Mouse (Mus musculus) gastrocnemius, adult 2 months (tissue): ENCODE results near the gene Akt1s1. TPM values are rescaled to one million over a fixed set of nuclear protein-coding genes. Genes with fewer than 3 reads are reported as not detected.
A peak's percentile ranks its signal among the peaks of the same experiment; 100 is the strongest.

Experiments used
- DNase-seq: peaks from one replicate; pipeline ENCODE4 v3.0.0; 2022
- H3K27ac ChIP-seq: fragments of 200-600 bp; 2 replicates; pipeline ENCODE4 v1.8.1; 2022; ENCODE audit warnings: mild to moderate bottlenecking
- H3K4me3 ChIP-seq: fragments of 200-600 bp; 2 replicates; pipeline ENCODE4 v1.8.1; 2022; ENCODE audit warnings: mild to moderate bottlenecking, moderate library complexity
- CTCF ChIP-seq: fragments of 200-600 bp; IDR thresholded peaks from 2 replicates; pipeline ENCODE4 v1.8.1; 2022; ENCODE audit warnings: antibody characterized with exemption, mild to moderate bottlenecking, moderate library complexity
- intact Hi-C: fragments of 180-260 bp; cut with DNase I; formaldehyde crosslinking; loops from one replicate; pipeline ENCODE4 v1.15.1; 2025
- total RNA-seq, 2 experiments: library from RNA; stranded (reverse); gene quantifications; 2 replicates each; pipeline ENCODE4 v1.2.3; 2021

Akt1s1 gene
- total RNA-seq, 2 experiments from 2014 or later = 128 to 137 TPM

DNA sequence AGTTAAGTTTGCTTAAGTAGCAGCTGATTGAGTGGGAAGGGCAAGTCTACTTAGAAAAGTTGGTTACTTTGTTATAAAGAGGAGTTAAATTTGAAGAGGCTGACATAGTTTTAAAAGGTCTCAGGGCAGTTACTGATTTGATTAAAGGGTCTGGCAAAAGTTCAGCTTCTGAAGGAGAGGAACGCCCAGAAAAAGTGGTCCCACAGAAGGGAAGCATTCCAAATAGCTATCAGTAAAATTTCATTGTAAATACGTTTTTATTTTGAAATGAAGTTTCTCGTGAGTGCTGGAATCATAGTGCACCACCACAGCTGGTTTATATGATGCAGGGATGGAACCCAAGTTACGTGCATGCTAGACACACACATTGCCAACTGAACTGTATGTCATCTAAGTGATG lies 16.0 kb upstream of the Akt1s1 start:
- intact Hi-C loops = no loop called here
- no peak for DNase-seq
- H3K27ac ChIP-seq = no peak overlapping the region
- H3K4me3 ChIP-seq = no peak overlapping the region
- no peak for TF ChIP-seq CTCF

DNA sequence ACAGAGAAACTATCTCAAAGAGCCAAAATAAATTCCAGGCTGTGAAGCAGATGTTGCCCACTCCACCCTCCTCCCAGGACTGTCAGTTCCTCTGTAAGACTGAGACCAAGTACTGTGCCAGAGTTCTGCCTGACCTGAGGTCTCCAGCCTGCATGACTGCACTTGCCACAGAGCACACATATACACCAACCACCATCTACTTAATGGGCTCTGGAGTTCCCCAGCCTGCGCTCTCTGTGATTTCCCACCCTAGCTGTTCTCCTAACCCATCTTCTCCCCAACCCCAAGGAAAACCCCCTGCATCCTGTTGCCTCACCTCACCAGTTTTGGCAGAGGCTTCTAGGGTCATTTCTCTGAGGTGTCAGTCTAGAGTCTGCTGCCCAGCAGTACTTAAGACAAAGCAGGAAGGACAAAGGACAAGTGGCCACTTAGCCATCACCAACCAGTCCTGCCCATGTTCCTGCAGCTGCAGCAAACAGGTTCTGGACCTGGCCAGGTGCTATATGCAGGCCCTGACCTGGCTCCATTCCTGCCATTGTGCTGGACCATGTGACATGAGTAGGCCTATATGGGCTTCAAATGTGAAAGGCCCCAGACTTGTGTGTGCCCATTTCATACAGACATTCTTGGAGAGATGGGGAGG lies 13.3 kb upstream of the Akt1s1 start:
- H3K27ac ChIP-seq = peak overlapping the region; percentile 86
- TF ChIP-seq CTCF = no peak
- intact Hi-C loops = no loop called here

DNA sequence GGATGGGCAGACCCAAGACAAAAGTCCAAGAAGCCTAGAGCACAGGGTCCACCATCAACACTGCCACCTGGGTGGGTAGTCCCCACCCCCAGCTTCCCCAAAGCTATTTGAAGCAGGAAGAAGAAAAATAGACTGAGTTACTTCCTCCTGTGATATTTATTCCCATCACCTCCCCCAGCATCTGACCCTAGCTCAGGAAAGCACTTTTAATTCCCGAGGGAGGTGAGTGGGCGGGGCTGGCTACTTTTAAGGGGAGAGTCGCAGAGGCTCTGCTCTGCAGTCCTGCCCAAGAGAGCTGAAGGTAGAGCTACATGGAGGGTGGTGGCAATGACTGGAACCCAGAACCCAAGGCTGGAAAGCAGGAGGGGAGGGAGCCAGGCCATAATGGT lies 12.8 kb upstream of the Akt1s1 start:
- no peak for TF ChIP-seq CTCF
- Histone ChIP-seq H3K4me3 (peak overlapping the region; percentile 24), H3K27ac (peak overlapping the region; percentile 86)
- DNase-seq = no peak
- intact Hi-C loops = no loop called here

More for the DNA sequence above, 13.3 kb upstream of the Akt1s1 start:
- DNase-seq = no peak
- no peak overlapping the region; the same call in 1 of the 2 replicates for H3K4me3 ChIP-seq

DNA sequence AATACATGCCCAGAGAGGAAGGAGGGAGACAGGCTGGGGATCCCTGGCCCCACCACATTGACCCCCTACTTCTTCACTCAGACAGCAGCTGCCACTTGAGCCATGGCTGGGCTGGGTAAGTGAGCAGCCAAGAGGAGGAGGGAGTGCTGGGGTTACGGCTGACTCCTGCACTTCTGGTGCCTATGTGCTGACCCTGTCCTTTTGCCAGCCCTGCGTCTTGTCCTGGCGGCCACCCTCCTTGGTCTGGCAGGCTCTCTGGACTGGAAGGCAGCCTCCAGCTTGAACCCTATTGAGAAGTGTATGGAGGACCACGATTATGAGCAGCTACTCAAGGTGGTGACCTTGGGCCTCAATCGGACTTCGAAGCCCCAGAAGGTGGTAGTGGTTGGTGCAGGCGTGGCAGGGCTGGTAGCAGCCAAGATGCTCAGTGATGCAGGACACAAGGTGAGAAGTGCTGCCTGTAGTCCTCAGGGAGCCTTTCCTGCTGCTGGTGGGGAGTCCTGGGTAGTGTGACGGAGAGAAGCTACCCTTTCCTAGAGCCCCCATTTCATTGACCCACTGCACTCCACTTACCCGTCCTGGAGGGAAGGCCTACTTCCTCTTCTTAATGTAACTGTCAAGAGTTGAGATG lies 12.3 kb upstream of the Akt1s1 start:
- Histone ChIP-seq H3K4me3 (peak overlapping the region; percentile 30), H3K27ac (peak overlapping the region; percentile 86)
- TF ChIP-seq CTCF = no peak
- peak; percentile 88 for DNase-seq
- intact Hi-C loops = no loop called here

DNA sequence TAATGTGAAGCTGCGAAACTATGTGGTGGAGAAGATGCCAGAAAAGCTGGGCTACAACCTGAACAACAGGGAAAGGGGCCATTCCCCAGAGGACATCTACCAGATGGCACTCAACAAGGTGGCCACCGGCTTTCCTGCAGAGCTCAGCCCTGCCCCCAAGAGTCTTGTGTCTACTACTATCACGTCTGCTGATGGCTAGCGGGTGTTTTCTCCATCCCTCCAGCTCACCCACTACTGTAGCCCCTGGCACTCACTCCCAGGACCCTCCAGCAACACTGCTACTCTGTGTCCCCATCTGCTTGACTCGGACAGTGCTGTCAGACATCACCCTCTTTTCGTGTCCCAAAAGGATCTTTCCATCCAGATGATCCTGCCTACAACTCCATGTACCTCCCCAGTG lies 10.7 kb upstream of the Akt1s1 start:
- DNase-seq = no peak
- H3K4me3 ChIP-seq = no peak overlapping the region
- no peak overlapping the region for H3K27ac ChIP-seq
- TF ChIP-seq CTCF = no peak
- intact Hi-C loops = no loop called here

DNA sequence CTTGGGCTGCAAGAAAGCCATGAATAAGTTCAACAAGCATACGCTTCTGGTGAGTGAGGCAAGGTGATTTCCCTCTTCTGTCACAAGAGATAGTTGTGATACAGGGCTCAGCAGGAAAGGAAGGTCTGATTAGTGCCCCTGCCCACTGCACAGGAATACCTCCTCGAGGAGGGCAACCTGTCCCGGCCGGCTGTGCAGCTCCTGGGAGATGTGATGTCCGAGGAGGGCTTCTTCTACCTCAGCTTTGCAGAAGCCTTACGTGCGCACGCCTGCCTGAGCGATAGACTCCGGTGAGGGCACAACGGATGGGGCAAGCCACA lies 9.7 kb upstream of the Akt1s1 start:
- Histone ChIP-seq H3K4me3 (peak overlapping the region; percentile 64), H3K27ac (no peak overlapping the region)
- TF ChIP-seq CTCF = no peak
- intact Hi-C loops = no loop called here
- no peak for DNase-seq

DNA sequence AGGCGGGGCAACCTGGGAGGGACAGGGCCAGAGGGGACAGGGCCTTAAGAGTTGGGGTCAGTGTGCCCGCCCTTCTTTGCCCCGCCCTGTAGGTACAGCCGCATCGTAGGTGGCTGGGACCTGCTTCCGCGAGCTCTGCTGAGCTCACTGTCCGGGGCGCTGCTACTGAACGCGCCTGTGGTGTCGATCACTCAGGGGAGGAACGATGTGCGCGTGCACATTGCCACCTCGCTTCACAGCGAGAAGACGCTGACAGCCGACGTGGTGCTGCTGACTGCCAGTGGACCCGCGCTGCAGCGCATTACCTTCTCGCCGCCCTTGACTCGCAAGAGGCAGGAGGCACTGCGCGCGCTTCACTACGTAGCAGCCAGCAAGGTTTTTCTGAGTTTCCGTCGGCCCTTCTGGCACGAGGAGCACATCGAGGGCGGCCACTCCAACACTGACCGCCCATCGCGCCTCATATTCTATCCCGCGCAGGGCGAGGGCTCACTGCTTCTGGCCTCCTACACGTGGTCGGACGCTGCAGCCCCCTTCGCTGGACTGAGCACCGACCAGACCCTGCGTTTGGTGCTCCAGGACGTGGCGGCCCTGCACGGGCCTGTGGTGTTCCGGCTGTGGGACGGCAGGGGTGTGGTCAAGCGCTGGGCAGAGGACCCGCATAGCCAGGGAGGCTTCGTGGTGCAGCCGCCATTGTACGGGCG lies 9.2 kb upstream of the Akt1s1 start:
- Histone ChIP-seq H3K27ac (peak overlapping the region; percentile 58), H3K4me3 (peak overlapping the region; percentile 64)
- intact Hi-C loops = no loop called here
- no peak for TF ChIP-seq CTCF
- DNase-seq = peak; percentile 58

DNA sequence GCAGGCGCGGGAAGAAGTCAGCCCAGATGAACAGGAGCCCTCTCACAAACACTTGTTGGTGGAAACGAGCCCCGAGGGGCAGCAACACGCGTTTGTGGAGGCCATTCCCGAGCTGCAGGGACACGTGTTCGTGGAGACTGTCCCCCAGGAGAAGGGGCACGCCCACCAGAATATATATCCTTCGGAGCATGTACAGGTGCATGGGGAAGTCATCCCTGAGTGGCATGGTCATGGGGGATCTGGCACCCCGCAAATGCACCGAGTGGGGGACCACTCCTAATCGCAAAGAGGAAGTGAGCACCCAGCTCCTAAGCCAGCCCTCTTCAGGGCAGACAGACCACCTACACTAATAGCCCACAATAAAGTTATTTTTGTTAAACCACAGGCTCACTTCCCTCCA lies 8.4 kb upstream of the Akt1s1 start:
- Histone ChIP-seq H3K4me3 (no peak overlapping the region), H3K27ac (no peak overlapping the region)
- intact Hi-C loops = no loop called here
- TF ChIP-seq CTCF = no peak
- DNase-seq = no peak

DNA sequence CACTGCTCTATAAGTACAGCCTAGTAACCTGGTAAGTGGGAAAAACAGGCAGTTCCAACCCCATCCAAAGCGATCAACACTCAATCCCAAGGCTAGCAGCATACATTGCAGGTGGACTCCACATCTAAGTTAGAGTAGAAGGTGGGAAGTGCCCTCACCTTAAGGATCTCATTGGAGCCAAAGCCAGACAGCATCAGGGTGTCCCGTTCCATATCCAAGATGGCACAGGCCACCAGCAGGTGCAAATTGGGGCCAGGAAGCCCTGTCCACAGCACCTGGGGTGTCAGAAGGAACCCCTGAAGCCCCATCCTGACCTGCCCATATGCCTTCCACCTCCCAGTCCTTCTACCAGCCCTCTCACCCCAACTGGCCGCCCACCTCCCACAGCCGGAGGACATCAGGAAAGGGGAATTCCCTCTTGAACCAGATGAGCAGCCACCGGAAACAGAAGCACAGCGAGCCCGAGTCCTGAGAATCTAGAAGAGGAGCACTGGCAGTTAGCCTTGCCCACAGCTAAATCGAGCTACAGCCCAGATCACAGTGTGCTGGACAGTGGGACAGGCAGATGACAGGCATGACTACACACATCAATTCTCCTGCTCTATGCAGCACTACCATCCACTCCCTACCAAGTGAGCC lies 6.8 kb upstream of the Akt1s1 start:
- Histone ChIP-seq H3K27ac (peak overlapping the region; percentile 56), H3K4me3 (no peak overlapping the region)
- intact Hi-C loops = no loop called here
- no peak for TF ChIP-seq CTCF
- DNase-seq = peak; percentile 51

DNA sequence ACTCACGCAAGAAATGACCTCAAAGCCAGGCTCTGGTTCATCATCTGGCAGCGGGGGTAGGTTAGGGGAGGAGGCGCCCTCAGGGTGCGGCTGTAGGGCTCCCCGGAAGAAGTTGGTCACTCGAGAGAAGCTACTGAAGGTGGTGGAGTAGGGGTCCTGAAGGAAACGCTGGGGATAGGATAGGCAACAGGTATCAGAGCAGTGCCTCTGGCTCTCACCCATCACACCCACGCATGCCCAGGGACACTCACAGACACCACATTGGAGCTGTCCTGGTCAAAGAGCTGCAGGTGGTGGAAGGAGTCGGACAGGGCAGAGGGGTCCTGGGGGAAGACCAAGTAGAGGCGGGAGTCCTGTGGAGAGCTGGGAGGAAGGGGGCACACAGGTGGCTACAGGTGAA lies 3.8 kb upstream of the Akt1s1 start:
- no peak overlapping the region for H3K27ac ChIP-seq
- no peak overlapping the region for H3K4me3 ChIP-seq
- intact Hi-C loops = no loop called here
- TF ChIP-seq CTCF = no peak
- no peak for DNase-seq

DNA sequence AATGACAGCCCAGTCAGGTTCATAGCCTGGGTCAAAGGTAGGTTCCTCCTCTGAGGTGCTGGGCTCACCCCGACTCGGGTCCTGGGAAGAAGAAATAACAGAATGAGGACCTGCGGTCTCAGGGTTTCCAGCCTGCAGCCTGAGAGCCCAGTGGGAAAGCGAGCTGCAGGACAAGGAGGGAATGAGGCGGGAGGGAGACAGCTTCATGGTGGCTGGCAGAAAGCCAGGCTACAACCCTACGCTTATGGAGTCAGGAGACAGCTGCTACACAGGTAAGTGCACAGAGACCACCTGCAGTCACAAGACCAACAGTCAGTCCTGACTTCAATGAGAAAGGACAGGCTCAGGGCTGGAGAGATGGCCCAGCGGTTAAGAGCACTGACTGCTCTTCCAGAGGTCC lies 2.0 kb upstream of the Akt1s1 start:
- peak overlapping the region; percentile 92; the same call in 1 of the 2 replicates for H3K4me3 ChIP-seq
- intact Hi-C loops = no loop called here
- TF ChIP-seq CTCF = no peak
- no peak for DNase-seq
- H3K27ac ChIP-seq = no peak overlapping the region

DNA sequence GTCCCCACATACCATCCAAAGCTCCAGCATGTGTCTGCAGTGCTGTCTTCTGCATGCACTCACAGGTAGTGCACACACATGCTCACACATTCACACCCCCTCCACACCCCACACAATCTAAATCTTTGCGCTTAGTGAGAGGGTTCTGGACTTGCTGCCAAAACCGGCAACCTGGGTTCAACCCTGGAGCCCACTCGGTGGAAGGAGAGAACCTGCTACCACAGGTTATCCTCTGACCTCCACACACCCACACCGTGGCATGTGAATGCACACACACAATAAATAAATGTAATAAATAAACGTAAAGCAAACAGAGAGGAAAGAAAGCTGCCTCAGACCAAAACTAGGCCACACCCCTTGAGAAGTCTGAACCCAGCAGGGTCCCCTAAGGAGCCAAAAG lies 1.0 kb upstream of the Akt1s1 start:
- intact Hi-C loops = no loop called here
- Histone ChIP-seq H3K4me3 (peak overlapping the region; percentile 92), H3K27ac (peak overlapping the region; percentile 97)
- no peak for TF ChIP-seq CTCF
- DNase-seq = no peak
